Mouse (Mus musculus) MEL (cell line): ENCODE measurements at regions not wholly inside any gene's neighbourhood (a gene's known extent, or its start where the extent isn't known, plus 50 kb on each side); places are given as distances from the start of the nearest gene placed in this dataset.

Source experiments
- DNase-seq: peaks from one replicate; pipeline ENCODE4 v3.0.0; 2011; ENCODE audit warnings: low read depth, low spot score
- H3K27ac ChIP-seq: 2 replicates; pipeline ENCODE4 v1.5.1; 2012; ENCODE audit warnings: low read depth, mild to moderate bottlenecking, control low read depth, low read length, moderate library complexity; ENCODE audit not compliant: control insufficient read depth
- H3K27me3 ChIP-seq, 2 experiments: fragments of 150-350 bp in 1 of 2; sonication (generic) in 1 of 2; 2 replicates each; pipeline ENCODE4 v1.6.1; 2012; ENCODE audit warnings: low read length in 2 of 2, mild to moderate bottlenecking in 2 of 2, improper control_type of control experiment in 1 of 2, moderate library complexity in 1 of 2; ENCODE audit not compliant: insufficient read depth in 2 of 2, control insufficient read depth in 1 of 2
- H3K36me3 ChIP-seq, 2 experiments: 2 replicates each; pipeline ENCODE4 v1.6.1; 2012 to 2014; ENCODE audit warnings: low read length in 2 of 2, improper control_type of control experiment in 1 of 2, inconsistent platforms in 1 of 2, mild to moderate bottlenecking in 1 of 2; ENCODE audit not compliant: insufficient read depth in 2 of 2, control insufficient read depth in 1 of 2
- H3K4me1 ChIP-seq, 2 experiments: fragments of 150-350 bp in 1 of 2; sonication (generic) in 1 of 2; 2 replicates each; pipeline ENCODE4 v1.6.1; 2012; ENCODE audit warnings: low read length in 2 of 2, improper control_type of control experiment in 1 of 2, mild to moderate bottlenecking in 1 of 2; ENCODE audit not compliant: insufficient read depth in 2 of 2, control insufficient read depth in 1 of 2
- H3K4me3 ChIP-seq, 2 experiments: fragments of 150-350 bp in 1 of 2; sonication (generic) in 1 of 2; 2 replicates each; pipeline ENCODE4 v1.5.1; 2012; ENCODE audit warnings: low read depth in 2 of 2, low read length in 2 of 2, mild to moderate bottlenecking in 2 of 2, moderate library complexity in 2 of 2, control low read depth in 1 of 2, improper control_type of control experiment in 1 of 2; ENCODE audit not compliant: control insufficient read depth in 1 of 2, insufficient read depth in 1 of 2
- H3K79me2 ChIP-seq: 2 replicates; pipeline ENCODE4 v1.6.1; 2012; ENCODE audit warnings: mild to moderate bottlenecking, low read length, moderate library complexity; ENCODE audit not compliant: control insufficient read depth, poor library complexity, insufficient read depth
- H3K9ac ChIP-seq: 2 replicates; pipeline ENCODE4 v1.6.1; 2012; ENCODE audit warnings: low read depth, mild to moderate bottlenecking, control low read depth, low read length, moderate library complexity; ENCODE audit not compliant: control insufficient read depth, poor library complexity, severe bottlenecking
- H3K9me3 ChIP-seq: fragments of 150-350 bp; sonication (generic); replicated peaks from 2 replicates; pipeline ENCODE4 v1.6.1; 2012; ENCODE audit warnings: mild to moderate bottlenecking, low read length, improper control_type of control experiment, moderate library complexity; ENCODE audit not compliant: insufficient read depth
- BHLHE40 ChIP-seq: IDR thresholded peaks from 2 replicates; pipeline ENCODE4 v1.6.1; 2012; ENCODE audit warnings: low read depth, mild to moderate bottlenecking, inconsistent platforms, low read length, improper control_type of control experiment, borderline replicate concordance
- CHD1 ChIP-seq: IDR thresholded peaks from 2 replicates; pipeline ENCODE4 v1.6.1; 2012; ENCODE audit warnings: low read depth, mild to moderate bottlenecking, inconsistent platforms, low read length, improper control_type of control experiment
- CHD2 ChIP-seq: IDR thresholded peaks from 2 replicates; pipeline ENCODE4 v1.6.1; 2011; ENCODE audit warnings: low read length, improper control_type of control experiment
- E2F4 ChIP-seq: IDR thresholded peaks from 2 replicates; pipeline ENCODE4 v1.6.1; 2011; ENCODE audit warnings: low read depth, low read length, improper control_type of control experiment, borderline replicate concordance
- ELF1 ChIP-seq: IDR thresholded peaks from 2 replicates; pipeline ENCODE4 v1.6.1; 2014; ENCODE audit warnings: low read depth, mild to moderate bottlenecking, inconsistent platforms, low read length, improper control_type of control experiment, moderate library complexity
- ETS1 ChIP-seq: IDR thresholded peaks from 2 replicates; pipeline ENCODE4 v1.6.1; 2012; ENCODE audit warnings: low read depth, mild to moderate bottlenecking, inconsistent platforms, low read length, improper control_type of control experiment, moderate library complexity
- GABPA ChIP-seq: IDR thresholded peaks from 2 replicates; pipeline ENCODE4 v1.6.1; 2012; ENCODE audit warnings: low read depth, mild to moderate bottlenecking, inconsistent platforms, low read length, improper control_type of control experiment, moderate library complexity
- KAT2A ChIP-seq: conservative IDR thresholded peaks from 2 replicates; pipeline ENCODE4 v1.6.1; 2012; ENCODE audit warnings: low read depth, low read length, improper control_type of control experiment, inconsistent platforms
- MAFK ChIP-seq: IDR thresholded peaks from 2 replicates; pipeline ENCODE4 v1.6.1; 2011; ENCODE audit warnings: low read depth, mild to moderate bottlenecking, low read length, improper control_type of control experiment, borderline replicate concordance
- MAX ChIP-seq: IDR thresholded peaks from 2 replicates; pipeline ENCODE4 v1.6.1; 2011; ENCODE audit warnings: low read length, improper control_type of control experiment
- MAZ ChIP-seq: IDR thresholded peaks from 2 replicates; pipeline ENCODE4 v1.6.1; 2012; ENCODE audit warnings: low read depth, mild to moderate bottlenecking, inconsistent platforms, low read length, improper control_type of control experiment
- MXI1 ChIP-seq: IDR thresholded peaks from 2 replicates; pipeline ENCODE4 v1.6.1; 2011; ENCODE audit warnings: mild to moderate bottlenecking, low read depth, low read length, improper control_type of control experiment
- MYB ChIP-seq: IDR thresholded peaks from 2 replicates; pipeline ENCODE4 v1.6.1; 2011; ENCODE audit warnings: mild to moderate bottlenecking, low read depth, low read length, improper control_type of control experiment
- NELFE ChIP-seq: IDR thresholded peaks from 2 replicates; pipeline ENCODE4 v1.6.1; 2011; ENCODE audit warnings: low read depth, low read length, improper control_type of control experiment
- RAD21 ChIP-seq: IDR thresholded peaks from 2 replicates; pipeline ENCODE4 v1.6.1; 2011; ENCODE audit warnings: mild to moderate bottlenecking, low read depth, low read length, improper control_type of control experiment
- RCOR1 ChIP-seq: IDR thresholded peaks from 2 replicates; pipeline ENCODE4 v1.6.1; 2012; ENCODE audit warnings: low read depth, mild to moderate bottlenecking, inconsistent platforms, low read length, improper control_type of control experiment
- SIN3A ChIP-seq: IDR thresholded peaks from 2 replicates; pipeline ENCODE4 v1.6.1; 2012; ENCODE audit warnings: low read length, improper control_type of control experiment, inconsistent platforms
- SMC3 ChIP-seq: IDR thresholded peaks from 2 replicates; pipeline ENCODE4 v1.6.1; 2011; ENCODE audit warnings: low read depth, low read length, improper control_type of control experiment
- TBP ChIP-seq: IDR thresholded peaks from 2 replicates; pipeline ENCODE4 v1.8.0; 2011; ENCODE audit warnings: low read depth, low read length, improper control_type of control experiment
- TCF12 ChIP-seq: IDR thresholded peaks from 2 replicates; pipeline ENCODE4 v1.6.1; 2014; ENCODE audit warnings: low read depth, mild to moderate bottlenecking, inconsistent platforms, low read length, improper control_type of control experiment, moderate library complexity
- UBTF ChIP-seq: IDR thresholded peaks from 2 replicates; pipeline ENCODE4 v1.6.1; 2012; ENCODE audit warnings: low read depth, mild to moderate bottlenecking, inconsistent platforms, low read length, improper control_type of control experiment, moderate library complexity, borderline replicate concordance; ENCODE audit not compliant: insufficient read depth
- USF1 ChIP-seq: IDR thresholded peaks from 2 replicates; pipeline ENCODE4 v1.6.1; 2014; ENCODE audit warnings: low read depth, mild to moderate bottlenecking, inconsistent platforms, low read length, improper control_type of control experiment, moderate library complexity
- USF2 ChIP-seq, 2 experiments: IDR thresholded peaks; 2 replicates each; pipeline ENCODE4 v1.6.1; 2011 to 2012; ENCODE audit warnings: improper control_type of control experiment in 2 of 2, low read length in 2 of 2, borderline replicate concordance in 1 of 2, inconsistent platforms in 1 of 2, low read depth in 1 of 2, mild to moderate bottlenecking in 1 of 2; ENCODE audit not compliant: insufficient read depth in 1 of 2
- ZC3H11A ChIP-seq: IDR thresholded peaks from 2 replicates; pipeline ENCODE4 v1.6.1; 2012; ENCODE audit warnings: low read depth, mild to moderate bottlenecking, inconsistent platforms, low read length, improper control_type of control experiment
- ZKSCAN1 ChIP-seq: IDR thresholded peaks from 2 replicates; pipeline ENCODE4 v1.6.1; 2012; ENCODE audit warnings: low read depth, mild to moderate bottlenecking, inconsistent platforms, low read length, improper control_type of control experiment, moderate library complexity

- no peak for DNase-seq
- TF ChIP-seq KAT2A (no peak), UBTF (no peak), BHLHE40 (no peak), E2F4 (no peak), SIN3A (no peak), GABPA (no peak), ZKSCAN1 (no peak), RCOR1 (no peak), CHD2 (no peak), RAD21 (no peak), SMC3 (no peak), MYB (no peak), USF2 (IDR thresholded peaks at IDR 0.05; ENCODE audit: borderline replicate concordance in 1 of 2, insufficient read depth in 1 of 2, low read depth in 1 of 2, low read length in 2 of 2) (no peak), MXI1 (no peak), TBP (no peak), ELF1 (no peak)
- TF ChIP-seq, all 39 proteins: peak for 0
- H3K27ac ChIP-seq, result no peak overlapping the region
- no peaks in the 10 kb centered on the region for H3K27me3 ChIP-seq
- H3K36me3 ChIP-seq, result no peaks in the 10 kb centered on the region
- no peak overlapping the region for H3K4me3 ChIP-seq
- no peaks in the 10 kb centered on the region for H3K79me2 ChIP-seq
- no peaks in the 10 kb centered on the region for H3K9me3 ChIP-seq
- H3K4me1 ChIP-seq, result no peaks in the 10 kb centered on the region
- no peak overlapping the region for H3K9ac ChIP-seq
Observed at GRCm38 (mm10) chr1:81652990-81653717, 576.4 kb downstream of the Nyap2 start.

DNA sequence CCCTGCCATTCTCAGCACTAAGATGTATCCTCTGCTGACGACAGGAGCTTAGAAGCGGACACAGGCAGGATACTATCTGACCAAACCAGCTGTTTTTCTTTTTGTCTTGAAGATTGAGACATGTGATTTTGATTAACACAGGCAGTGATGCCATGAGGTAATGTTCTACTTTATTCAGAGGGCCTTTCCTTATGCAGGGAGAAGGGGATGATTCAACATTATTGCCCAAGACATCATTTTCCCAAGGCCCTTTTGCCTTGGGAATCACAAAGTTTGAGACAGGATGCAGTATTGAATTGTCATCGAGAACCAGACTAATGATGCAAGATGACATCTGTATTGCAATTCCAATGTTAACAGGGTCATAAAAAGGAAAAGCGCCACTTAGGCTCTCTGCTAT lies 571.7 kb upstream of the Gm9747 start:
- Histone ChIP-seq H3K9ac (no peak overlapping the region), H3K27ac (no peak overlapping the region), H3K4me1 (no peaks in the 10 kb centered on the region), H3K9me3 (no peaks in the 10 kb centered on the region), H3K27me3 (no peaks in the 10 kb centered on the region), H3K79me2 (no peaks in the 10 kb centered on the region), H3K36me3 (no peaks in the 10 kb centered on the region), H3K4me3 (no peak overlapping the region)
- TF ChIP-seq SMC3 (no peak), ZKSCAN1 (no peak), KAT2A (no peak), ZC3H11A (no peak), MXI1 (no peak), MAX (no peak), CHD1 (no peak), USF1 (no peak), ETS1 (no peak), MAFK (no peak), NELFE (no peak), ELF1 (no peak), TCF12 (no peak), MAZ (no peak), RAD21 (no peak)
- DNase-seq, result no peak
